Mouse (Mus musculus) liver, embryonic 14.5 days (tissue): ENCODE measurements around the gene Gm42517.

ENCODE experiments used
- CTCF ChIP-seq: IDR thresholded peaks from 2 replicates; pipeline ENCODE4 v1.5.1; 2016; ENCODE audit warnings: antibody characterized with exemption, low read depth, control low read depth
- EP300 ChIP-seq: IDR thresholded peaks from 2 replicates; pipeline ENCODE4 v1.6.1; 2016; ENCODE audit warnings: antibody characterized with exemption, low read depth

DNA sequence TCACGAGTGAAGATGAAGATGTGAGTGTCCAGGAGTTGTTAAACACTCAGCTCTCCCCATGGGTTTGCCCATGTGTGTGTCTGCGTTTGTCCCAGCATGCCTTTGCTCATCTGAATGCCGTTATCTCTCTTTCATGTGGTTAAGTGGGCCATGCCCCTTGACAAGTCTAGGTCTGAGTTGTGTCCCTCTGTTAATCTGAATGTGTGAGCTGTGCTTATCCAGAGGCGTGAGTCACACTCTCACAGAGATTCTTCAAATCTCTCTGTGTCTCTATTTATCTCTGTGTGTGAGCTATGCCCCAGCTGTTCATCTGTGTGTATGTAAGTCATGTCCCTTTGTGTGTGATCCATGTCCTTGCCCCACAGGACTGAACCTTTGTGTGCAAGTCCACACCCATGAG lies 35.7 kb upstream of the Gm42517 start:
- TF ChIP-seq EP300 (no peak), CTCF (no peak)
